Mouse (Mus musculus): ENCODE results near the gene Arhgap4.

- TF ChIP-seq MAFK (IDR thresholded peaks at IDR 0.05; ENCODE audit: insufficient read depth, low read depth, low read length) (no peak), CHD2 (IDR thresholded peaks at IDR 0.05; ENCODE audit: low read depth, low read length) (no peak), ZNF384 (IDR thresholded peaks at IDR 0.05; ENCODE audit: low read depth, low read length) (no peak), HCFC1 (IDR thresholded peaks at IDR 0.05; ENCODE audit: borderline replicate concordance, insufficient read depth, low read length) (peak; percentile 34; the same call in 1 of the 2 replicates), ZC3H11A (IDR thresholded peaks at IDR 0.05; ENCODE audit: borderline replicate concordance, low read depth, low read length) (no peak)
Observed at GRCm38 (mm10) chrX:73967177-73968075, 45.8 kb upstream of the Arhgap4 start.
